Mouse (Mus musculus) kidney, embryonic 16.5 days (tissue): ENCODE results near the gene Togaram1. TPM values are rescaled to one million over a fixed set of nuclear protein-coding genes. Genes with fewer than 3 reads are reported as not detected.

ENCODE experiments used
- ATAC-seq: fragments of 200-750 bp; cut with Nextera tagmentation; 2 replicates; pipeline ENCODE4 v1.8.0; 2017; ENCODE audit warnings: moderate TSS enrichment; ENCODE audit not compliant: low FRiP score, low TSS enrichment
- H3K27ac ChIP-seq: fragments of 300-500 bp; sonication (generic); 2 replicates; pipeline ENCODE4 v1.5.1; 2014; ENCODE audit warnings: low read length
- H3K27me3 ChIP-seq: fragments of 300-500 bp; sonication (generic); 2 replicates; pipeline ENCODE4 v1.6.1; 2014; ENCODE audit warnings: low read length, control low read depth, mixed read lengths; ENCODE audit not compliant: insufficient read depth
- H3K36me3 ChIP-seq: fragments of 300-500 bp; sonication (generic); 2 replicates; pipeline ENCODE4 v1.6.1; 2014; ENCODE audit warnings: low read length, control low read depth, mixed read lengths; ENCODE audit not compliant: insufficient read depth
- H3K4me1 ChIP-seq: fragments of 300-500 bp; sonication (generic); 2 replicates; pipeline ENCODE4 v1.6.1; 2014; ENCODE audit warnings: low read length, control low read depth, mixed read lengths; ENCODE audit not compliant: insufficient read depth
- H3K4me2 ChIP-seq: fragments of 300-500 bp; sonication (generic); replicated peaks from 2 replicates; pipeline ENCODE4 v1.6.1; 2014; ENCODE audit warnings: low read depth, low read length
- H3K4me3 ChIP-seq: fragments of 300-500 bp; sonication (generic); 2 replicates; pipeline ENCODE4 v1.5.1; 2014; ENCODE audit warnings: mild to moderate bottlenecking, low read length
- H3K9ac ChIP-seq: fragments of 300-500 bp; sonication (generic); replicated peaks from 2 replicates; pipeline ENCODE4 v1.6.1; 2014; ENCODE audit warnings: low read length
- H3K9me3 ChIP-seq: fragments of 300-500 bp; sonication (generic); 2 replicates; pipeline ENCODE4 v1.6.1; 2016; ENCODE audit warnings: low read length, control low read depth
- WGBS: fragments of 180-500 bp; shearing (Covaris S2); extraction: QIAGEN DNeasy Blood & Tissue Kit; methylation state at CpG from one replicate; pipeline ENCODE4 v1.1.7; 2014; 5-methylcytosine and 5-hydroxymethylcytosine counted together
- polyA plus RNA-seq: library from polyadenylated mRNA; unstranded; fragments of >200 nt; fragmentation: Nextera tagmentation; extraction: Ambion mirVana; gene quantifications from 2 replicates; pipeline ENCODE4 v1.2.1, GENCODE M21; 2015

Gene Togaram1
- polyA plus RNA-seq = 28.7 and 32.0 TPM in 2 replicates

DNA sequence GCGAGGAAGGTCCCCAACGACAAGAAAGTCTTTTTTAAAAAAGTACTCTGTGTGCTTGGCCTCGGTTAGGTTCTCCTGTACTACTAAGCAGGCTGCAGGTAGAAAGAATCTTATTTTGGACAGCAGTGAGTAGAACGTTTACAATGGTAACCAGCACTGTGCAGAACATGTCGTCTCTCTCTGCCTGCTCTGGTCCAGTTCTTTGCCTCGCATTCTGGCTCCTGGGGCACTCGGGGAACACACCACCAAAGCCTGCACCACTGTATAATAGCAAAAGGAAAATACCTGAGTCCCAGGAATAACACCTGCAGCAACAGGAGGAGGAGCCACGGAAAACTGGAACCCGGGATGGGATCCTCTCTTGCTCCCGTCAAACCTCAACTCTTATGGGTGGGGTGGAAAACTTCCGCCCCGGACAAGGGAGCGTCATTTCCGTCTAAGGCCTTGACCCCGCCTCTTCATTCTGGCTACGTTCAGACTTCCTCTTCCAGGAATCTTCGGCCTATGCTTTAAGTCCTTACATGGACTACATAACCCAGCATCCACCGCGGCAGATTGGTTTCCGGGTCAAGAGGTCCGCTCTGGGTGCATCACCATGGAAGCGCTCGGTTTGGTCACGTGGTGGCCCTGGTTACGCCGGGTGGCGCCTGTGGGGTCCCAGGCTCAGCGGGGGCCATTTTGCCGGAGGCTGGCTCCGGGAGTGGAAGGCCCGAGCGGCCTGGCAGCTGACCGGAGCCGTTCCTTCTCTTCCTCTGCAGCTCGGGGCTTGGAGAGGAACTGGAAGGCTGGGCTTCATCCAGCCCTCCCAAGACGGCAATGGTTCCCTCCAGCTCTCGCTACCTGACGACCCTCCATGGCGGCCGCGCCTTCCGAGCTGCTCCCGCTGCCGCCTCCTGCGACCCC is at the start of gene Togaram1, which contains the start of gene Klhl28:
Gene Togaram1, plus strand, starts transcription at position 681 of the 903 bp plus-strand sequence.
Gene Klhl28, minus strand, starts transcription at position 411 of the 903 bp plus-strand sequence.
- under 1% methylated on average over 45 of the region's 45 CpGs for WGBS
- peak; percentile 99 for ATAC-seq
- H3K4me3 ChIP-seq = peak within 1 kb of the TSS; percentile 79
- H3K27ac ChIP-seq = peak within 1 kb of the TSS; percentile 94
- peak within 1 kb of the TSS; percentile 95 for H3K4me2 ChIP-seq
- peak within 1 kb of the TSS; percentile 96 for H3K9ac ChIP-seq
- no peaks in the 10 kb centered on the region for H3K9me3 ChIP-seq
- H3K4me1 ChIP-seq = peaks cover 21% of the 10 kb centered on the region
- no peaks in the 10 kb centered on the region for H3K36me3 ChIP-seq
- no peaks in the 10 kb centered on the region for H3K27me3 ChIP-seq

DNA sequence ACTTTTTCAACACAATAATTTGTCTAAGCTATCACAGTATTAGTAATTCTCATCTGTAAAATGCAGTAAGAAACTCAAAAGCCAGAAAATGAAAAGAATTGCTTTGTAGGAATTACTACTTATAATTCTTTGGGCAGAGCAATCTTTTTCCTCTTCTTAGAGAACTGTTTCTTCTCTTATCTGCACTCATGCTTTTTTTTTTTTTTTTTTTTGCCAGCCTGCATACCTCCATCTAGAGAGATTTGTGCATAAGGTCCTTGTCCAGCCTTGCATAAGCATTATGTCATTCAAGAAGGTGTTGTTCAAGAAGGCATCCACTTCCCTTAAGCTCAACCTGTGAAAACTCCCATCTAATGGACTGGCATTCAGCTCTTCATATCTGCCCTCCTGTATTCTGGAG is 48.9 kb upstream of the Togaram1 start:
- Histone ChIP-seq H3K27ac (no peak overlapping the region), H3K4me3 (no peak overlapping the region), H3K4me2 (no peak overlapping the region), H3K36me3 (no peaks in the 10 kb centered on the region), H3K9me3 (no peaks in the 10 kb centered on the region), H3K9ac (no peak overlapping the region), H3K4me1 (no peaks in the 10 kb centered on the region), H3K27me3 (no peaks in the 10 kb centered on the region)
- ATAC-seq = no peak

DNA sequence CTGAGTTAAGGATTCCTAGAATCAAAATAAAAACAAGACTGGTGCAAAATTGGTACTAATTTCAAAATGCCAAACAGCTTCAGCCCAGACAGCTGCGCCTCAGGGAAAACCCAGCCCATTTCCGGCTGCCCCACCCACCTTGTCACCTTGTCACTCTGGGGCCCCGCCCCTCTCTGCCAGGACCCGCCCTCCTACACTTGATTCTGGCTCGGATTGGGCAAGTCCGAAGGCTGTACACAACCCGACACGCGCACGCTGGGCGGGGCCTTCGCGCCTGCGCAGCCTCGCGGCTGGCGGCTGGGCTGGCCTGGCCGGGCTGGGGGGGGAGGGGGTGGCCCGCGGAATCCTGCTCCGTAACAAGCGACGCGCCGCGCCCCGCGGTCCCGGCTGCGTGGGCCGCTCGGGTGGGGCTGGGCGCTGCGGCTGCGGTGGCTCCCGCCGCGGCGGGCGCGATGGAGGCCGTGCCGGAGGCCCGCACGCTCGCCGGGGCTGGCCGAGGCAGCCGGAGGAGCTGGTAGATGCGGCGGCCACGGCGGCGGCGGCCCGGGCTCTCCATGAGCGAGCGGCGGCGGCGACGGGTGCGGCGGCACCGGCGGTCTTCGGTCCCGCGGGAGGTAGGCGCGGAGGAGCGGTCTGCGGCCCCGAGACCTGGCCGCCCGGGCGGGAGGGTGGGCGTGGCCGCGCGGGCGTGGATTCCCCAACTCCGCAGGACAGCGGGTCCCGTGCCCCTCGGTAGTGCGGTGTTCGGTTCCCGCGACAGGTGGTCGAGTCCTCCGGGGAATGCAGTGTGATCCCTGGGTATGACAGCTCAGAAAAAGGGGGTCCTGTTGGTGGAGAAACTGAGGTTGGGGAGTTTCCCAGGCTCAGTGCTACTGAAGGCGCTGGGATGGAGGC is 47.8 kb upstream of the Togaram1 start, which contains the start of gene Gm527:
Gene Gm527, plus strand, starts transcription at position 329 of the 894 bp plus-strand sequence.
- no peak within 1 kb of the TSS for H3K27ac ChIP-seq
- WGBS = under 1% methylated on average over 59 of the region's 93 CpGs
- peak; percentile 100 for ATAC-seq

DNA sequence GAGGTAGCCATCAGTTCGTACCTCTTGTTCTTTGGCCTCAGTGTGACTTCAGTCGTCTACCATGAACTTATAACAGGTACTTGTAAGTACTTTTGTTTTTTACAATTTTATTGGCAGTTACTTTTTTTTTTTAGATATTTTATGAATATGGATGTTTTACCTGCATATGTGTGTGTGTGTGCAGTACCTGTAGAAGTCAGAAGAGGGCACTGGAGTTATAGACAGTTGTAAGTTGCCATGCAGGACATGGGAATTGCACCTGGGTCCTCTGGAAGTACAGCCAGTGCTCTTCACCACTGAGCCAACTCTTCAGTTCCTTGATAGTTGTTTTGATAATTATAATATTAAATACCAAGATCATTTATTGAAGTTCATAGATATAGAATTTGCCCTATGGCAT is 28.1 kb upstream of the Togaram1 start:
- Histone ChIP-seq H3K27ac (no peak overlapping the region), H3K27me3 (no peaks in the 10 kb centered on the region), H3K36me3 (peaks cover 9% of the 10 kb centered on the region; the same call in 1 of the 2 replicates), H3K4me3 (no peak overlapping the region), H3K4me2 (no peak overlapping the region), H3K4me1 (no peaks in the 10 kb centered on the region), H3K9me3 (no peaks in the 10 kb centered on the region), H3K9ac (no peak overlapping the region)
- no peak for ATAC-seq
- WGBS = 89% methylated on average over 2 of the region's 2 CpGs

More for the DNA sequence above, 47.8 kb upstream of the Togaram1 start, which contains the start of gene Gm527:
- Histone ChIP-seq H3K27me3 (no peaks in the 10 kb centered on the region), H3K9ac (peak within 1 kb of the TSS; percentile 83), H3K4me1 (no peaks in the 10 kb centered on the region), H3K36me3 (no peaks in the 10 kb centered on the region), H3K4me3 (peak within 1 kb of the TSS; percentile 83), H3K4me2 (peak within 1 kb of the TSS; percentile 94), H3K9me3 (no peaks in the 10 kb centered on the region)

DNA sequence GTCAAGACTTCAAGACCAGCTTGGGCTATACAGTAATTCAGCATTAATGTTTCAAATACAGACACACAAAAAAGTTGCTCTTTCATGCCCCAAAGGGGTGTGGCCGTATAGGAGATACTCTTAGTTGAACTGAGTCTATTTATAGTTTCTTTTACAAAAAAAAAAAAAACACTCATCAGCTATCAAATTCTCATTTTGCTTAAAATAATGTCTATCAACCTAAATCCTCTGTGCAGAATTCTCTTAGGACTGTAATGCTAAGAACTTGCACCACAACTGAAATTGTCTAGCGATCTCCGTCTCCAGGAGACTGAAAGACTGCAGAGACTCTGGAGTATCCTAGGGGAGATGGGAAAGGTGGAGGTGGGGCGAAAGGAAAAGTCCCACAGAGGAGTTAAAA is 1.0 kb upstream of the Togaram1 start:
- WGBS = 15% methylated on average over 4 of the region's 4 CpGs
- Histone ChIP-seq H3K9me3 (no peaks in the 10 kb centered on the region), H3K27me3 (no peaks in the 10 kb centered on the region), H3K4me1 (peaks cover 16% of the 10 kb centered on the region), H3K36me3 (no peaks in the 10 kb centered on the region), H3K27ac (no peak overlapping the region), H3K9ac (peak overlapping the region; percentile 70), H3K4me2 (peak overlapping the region; percentile 92), H3K4me3 (peak overlapping the region; percentile 79)
- no peak for ATAC-seq

DNA sequence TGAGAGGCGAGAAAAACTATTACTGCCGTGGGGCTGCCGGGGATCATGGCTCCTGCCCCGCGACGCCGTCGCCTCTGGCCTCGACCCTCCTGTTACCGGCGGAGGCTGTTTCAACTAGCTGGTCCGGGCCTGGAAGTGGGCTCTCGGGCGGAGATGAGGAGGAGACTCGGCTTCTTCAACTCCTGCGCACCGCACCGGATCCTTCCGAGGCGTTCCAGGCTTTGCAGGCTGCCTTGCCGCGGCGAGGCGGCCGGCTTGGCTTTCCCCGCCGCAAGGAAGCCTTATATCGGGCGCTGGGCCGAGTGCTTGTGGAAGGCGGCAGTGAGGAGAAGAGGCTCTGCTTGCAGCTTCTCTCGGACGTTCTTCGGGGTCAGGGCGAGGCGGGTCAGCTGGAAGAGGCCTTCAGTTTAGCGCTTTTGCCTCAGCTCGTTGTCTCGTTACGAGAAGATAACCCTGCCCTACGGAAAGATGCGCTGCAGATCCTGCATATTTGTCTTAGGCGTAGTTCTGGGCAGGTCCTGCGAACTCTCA is 562 bp downstream of the Togaram1 start:
- H3K4me1 ChIP-seq = peaks cover 28% of the 10 kb centered on the region
- peak overlapping the region; percentile 95 for H3K4me2 ChIP-seq
- H3K27me3 ChIP-seq = no peaks in the 10 kb centered on the region
- peak overlapping the region; percentile 94 for H3K27ac ChIP-seq
- H3K36me3 ChIP-seq = no peaks in the 10 kb centered on the region
- H3K9ac ChIP-seq = peak overlapping the region; percentile 96
- H3K9me3 ChIP-seq = no peaks in the 10 kb centered on the region
- ATAC-seq = peak; percentile 18; the same call in 1 of the 2 replicates
- H3K4me3 ChIP-seq = peak overlapping the region; percentile 79
- WGBS = under 1% methylated on average over 44 of the region's 44 CpGs

DNA sequence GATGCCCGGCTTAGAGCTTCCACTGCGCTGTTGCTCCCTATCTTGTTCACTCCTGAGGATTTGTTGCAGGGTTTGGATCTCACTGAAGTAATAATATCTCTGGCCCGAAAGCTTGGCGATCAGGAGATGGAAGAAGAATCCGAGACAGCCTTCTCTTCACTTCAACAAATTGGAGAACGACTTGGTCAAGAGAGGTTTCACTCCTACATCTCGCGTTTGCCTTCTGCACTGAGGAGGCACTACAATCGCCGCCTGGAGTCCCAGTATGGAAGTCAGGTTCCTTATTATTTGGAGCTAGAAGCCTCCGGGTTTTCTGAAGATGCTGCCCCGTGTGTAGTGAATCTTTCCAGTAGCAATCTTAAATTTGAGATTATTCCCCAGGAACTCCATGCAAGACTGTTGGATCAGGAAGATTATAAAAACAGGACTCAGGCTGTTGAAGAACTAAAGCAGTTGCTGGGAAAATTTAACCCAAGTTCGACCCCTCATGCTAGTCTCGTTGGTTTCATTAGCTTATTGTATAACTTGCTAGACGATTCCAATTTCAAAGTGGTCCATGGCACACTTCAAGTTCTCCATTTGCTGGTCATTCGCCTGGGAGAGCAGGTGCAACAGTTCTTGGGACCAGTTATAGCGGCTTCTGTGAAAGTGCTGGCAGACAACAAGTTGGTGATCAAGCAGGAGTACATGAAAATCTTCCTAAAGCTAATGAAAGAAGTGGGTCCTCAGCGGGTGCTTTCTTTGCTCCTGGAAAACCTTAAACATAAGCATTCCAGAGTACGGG is 1.2 kb downstream of the Togaram1 start:
- peak overlapping the region; percentile 94 for H3K27ac ChIP-seq
- H3K36me3 ChIP-seq = no peaks in the 10 kb centered on the region
- H3K9me3 ChIP-seq = no peaks in the 10 kb centered on the region
- peaks cover 32% of the 10 kb centered on the region for H3K4me1 ChIP-seq
- H3K27me3 ChIP-seq = no peaks in the 10 kb centered on the region
- peak overlapping the region; percentile 79 for H3K4me3 ChIP-seq
- WGBS = 3% methylated on average over 19 of the region's 19 CpGs
- H3K4me2 ChIP-seq = peak overlapping the region; percentile 95
- peak overlapping the region; percentile 96 for H3K9ac ChIP-seq
- no peak for ATAC-seq

DNA sequence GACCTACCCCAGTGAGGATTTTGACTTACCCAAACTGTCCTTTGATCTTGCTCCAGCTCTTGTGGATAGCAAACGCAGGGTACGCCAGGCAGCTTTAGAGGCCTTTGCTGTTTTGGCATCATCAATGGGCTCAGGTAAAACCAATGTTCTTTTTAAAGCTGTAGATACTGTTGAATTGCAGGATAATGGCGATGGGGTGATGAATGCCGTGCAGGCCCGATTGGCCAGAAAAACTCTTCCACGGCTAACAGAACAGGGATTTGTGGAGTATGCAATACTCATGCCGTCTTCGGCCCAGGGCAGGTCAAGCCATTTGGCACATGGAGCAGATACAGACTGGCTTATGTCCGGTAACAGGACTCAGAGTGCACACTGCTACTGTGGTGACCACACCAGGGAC is 1.9 kb downstream of the Togaram1 start:
- Histone ChIP-seq H3K9ac (peak overlapping the region; percentile 96), H3K9me3 (no peaks in the 10 kb centered on the region), H3K4me1 (peaks cover 32% of the 10 kb centered on the region), H3K27ac (no peak overlapping the region), H3K4me2 (peak overlapping the region; percentile 95), H3K27me3 (no peaks in the 10 kb centered on the region), H3K4me3 (peak overlapping the region; percentile 79), H3K36me3 (no peaks in the 10 kb centered on the region)
- no peak for ATAC-seq
- under 1% methylated on average over 9 of the region's 9 CpGs for WGBS

DNA sequence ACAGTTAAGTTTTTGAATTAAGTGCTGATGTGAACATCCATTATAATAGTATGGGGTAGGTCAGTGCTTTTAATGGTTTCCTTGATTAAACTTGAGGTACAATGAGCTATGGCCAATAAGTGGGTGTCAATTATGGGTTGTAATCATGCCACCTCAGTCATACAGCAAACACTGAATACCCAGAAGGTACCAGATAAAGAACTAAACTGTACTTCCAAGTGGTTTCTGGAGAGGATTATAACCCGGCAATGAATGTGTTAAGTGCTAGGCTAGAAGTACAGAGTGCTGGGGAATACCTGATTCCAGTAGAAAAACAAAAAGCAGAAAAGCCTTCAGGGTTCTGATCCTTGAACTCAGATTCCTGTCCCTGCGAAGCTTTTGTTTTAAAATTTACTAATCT is 2.5 kb downstream of the Togaram1 start:
- 2% methylated on average over 2 of the region's 2 CpGs for WGBS
- H3K4me3 ChIP-seq = peak overlapping the region; percentile 79
- H3K27me3 ChIP-seq = no peaks in the 10 kb centered on the region
- ATAC-seq = no peak
- no peak overlapping the region for H3K27ac ChIP-seq
- H3K9ac ChIP-seq = peak overlapping the region; percentile 96
- peaks cover 32% of the 10 kb centered on the region for H3K4me1 ChIP-seq
- H3K9me3 ChIP-seq = no peaks in the 10 kb centered on the region
- peak overlapping the region; percentile 95 for H3K4me2 ChIP-seq
- no peaks in the 10 kb centered on the region for H3K36me3 ChIP-seq
